Mouse (Mus musculus) heart, adult 2 months (tissue): ENCODE measurements around the gene Gpnmb. TPM values are rescaled to one million over a fixed set of nuclear protein-coding genes. Genes with fewer than 3 reads are reported as not detected.

ENCODE experiments used
- DNase-seq, 2 experiments: peaks; one replicate each; pipeline ENCODE4 v3.0.0; 2021
- H3K27ac ChIP-seq: fragments of 200-600 bp; 2 replicates; pipeline ENCODE4 v1.8.1; 2022
- H3K27me3 ChIP-seq: fragments of 200-500 bp; 2 replicates; pipeline ENCODE4 v1.6.1; 2012; ENCODE audit warnings: mild to moderate bottlenecking, low read length, inconsistent platforms, mixed read lengths; ENCODE audit not compliant: control insufficient read depth, insufficient read depth
- H3K36me3 ChIP-seq: fragments of 200-500 bp; 2 replicates; pipeline ENCODE4 v1.6.1; 2012; ENCODE audit warnings: low read length, inconsistent platforms; ENCODE audit not compliant: control insufficient read depth, insufficient read depth
- H3K4me1 ChIP-seq: fragments of 200-500 bp; 2 replicates; pipeline ENCODE4 v1.6.1; 2011; ENCODE audit warnings: low read length; ENCODE audit not compliant: control insufficient read depth, insufficient read depth
- H3K4me3 ChIP-seq: fragments of 200-600 bp; 2 replicates; pipeline ENCODE4 v1.8.1; 2022
- H3K79me2 ChIP-seq: fragments of 200-500 bp; replicated peaks from 2 replicates; pipeline ENCODE4 v1.6.1; 2012; ENCODE audit warnings: mild to moderate bottlenecking, inconsistent platforms, low read length, moderate library complexity, mixed read lengths; ENCODE audit not compliant: control insufficient read depth, insufficient read depth
- H3K9ac ChIP-seq: fragments of 200-500 bp; 2 replicates; pipeline ENCODE4 v1.6.1; 2012; ENCODE audit warnings: low read depth, mild to moderate bottlenecking, control low read depth, inconsistent platforms, low read length, mixed read lengths
- CTCF ChIP-seq: fragments of 200-600 bp; IDR thresholded peaks from 2 replicates; pipeline ENCODE4 v1.8.1; 2022; ENCODE audit warnings: antibody characterized with exemption, mild to moderate bottlenecking, moderate library complexity
- EP300 ChIP-seq: fragments of 200-500 bp; IDR thresholded peaks from 2 replicates; pipeline ENCODE4 v1.6.1; 2011; ENCODE audit warnings: low read depth, low read length, control low read depth; ENCODE audit not compliant: insufficient read depth
- POLR2A ChIP-seq: fragments of 200-500 bp; IDR thresholded peaks from 2 replicates; pipeline ENCODE4 v1.6.1; 2011; ENCODE audit warnings: mild to moderate bottlenecking, low read depth, low read length, control low read depth; ENCODE audit not compliant: insufficient read depth
- WGBS: fragments of 180-500 bp; shearing (Covaris S2); methylation state at CpG from one replicate; pipeline ENCODE4 v1.1.7; 2018; 5-methylcytosine and 5-hydroxymethylcytosine counted together
- intact Hi-C: fragments of 180-260 bp; cut with DNase I; formaldehyde crosslinking; loops from one replicate; pipeline ENCODE4 v1.15.1; 2025
- polyA plus RNA-seq: library from polyadenylated mRNA; depleted of rRNA; stranded (reverse); fragments of >200 nt; gene quantifications from 2 replicates; pipeline ENCODE4 v1.2.3, GENCODE M21; 2012
- total RNA-seq, 2 experiments: library from RNA; stranded (reverse); gene quantifications; 2 replicates each; pipeline ENCODE4 v1.2.3; 2021

Gpnmb gene
- total and polyA plus RNA-seq, 3 experiments: 0.84 to 4.9 (median 1.3) TPM

- Histone ChIP-seq H3K79me2 (no peaks in the 10 kb centered on the region), H3K27ac (no peak overlapping the region), H3K4me3 (peak overlapping the region; percentile 28), H3K4me1 (peaks cover 1% of the 10 kb centered on the region), H3K9ac (no peak overlapping the region), H3K36me3 (no peaks in the 10 kb centered on the region), H3K27me3 (no peaks in the 10 kb centered on the region)
- intact Hi-C loops: no loop called here
- peak; percentile 53 to 61 for DNase-seq
- TF ChIP-seq CTCF (peak; percentile 90), POLR2A (no peak), EP300 (0 out of 2 replicates have a peak, but pooled peaks have one; percentile 29)
- under 1% methylated on average over 9 of the region's 9 CpGs for WGBS
Observed at GRCm38 (mm10) chr6:49007981-49008380, 28.4 kb upstream of the Gpnmb start.

GRCm38 (mm10) chr6:49008420-49009160 lies 27.8 kb upstream of the Gpnmb start:
- Histone ChIP-seq H3K9ac (no peak overlapping the region), H3K36me3 (no peaks in the 10 kb centered on the region), H3K4me1 (peaks cover 1% of the 10 kb centered on the region), H3K79me2 (no peaks in the 10 kb centered on the region), H3K4me3 (peak overlapping the region; percentile 28), H3K27me3 (no peaks in the 10 kb centered on the region), H3K27ac (no peak overlapping the region)
- intact Hi-C loops: no loop called here
- TF ChIP-seq EP300 (no peak), POLR2A (no peak), CTCF (no peak)
- no peak for DNase-seq
- WGBS: 15% methylated on average over 13 of the region's 13 CpGs

GRCm38 (mm10) chr6:49009161-49009555 lies 27.2 kb upstream of the Gpnmb start:
- Histone ChIP-seq H3K27me3 (no peaks in the 10 kb centered on the region), H3K4me3 (no peak overlapping the region), H3K36me3 (no peaks in the 10 kb centered on the region), H3K27ac (no peak overlapping the region), H3K4me1 (peaks cover 1% of the 10 kb centered on the region), H3K79me2 (no peaks in the 10 kb centered on the region), H3K9ac (no peak overlapping the region)
- no peak for TF ChIP-seq EP300
- TF ChIP-seq POLR2A: no peak
- no peak for TF ChIP-seq CTCF
- WGBS: 40% methylated on average over 7 of the region's 7 CpGs
- intact Hi-C loops: no loop called here
- DNase-seq: no peak

DNA sequence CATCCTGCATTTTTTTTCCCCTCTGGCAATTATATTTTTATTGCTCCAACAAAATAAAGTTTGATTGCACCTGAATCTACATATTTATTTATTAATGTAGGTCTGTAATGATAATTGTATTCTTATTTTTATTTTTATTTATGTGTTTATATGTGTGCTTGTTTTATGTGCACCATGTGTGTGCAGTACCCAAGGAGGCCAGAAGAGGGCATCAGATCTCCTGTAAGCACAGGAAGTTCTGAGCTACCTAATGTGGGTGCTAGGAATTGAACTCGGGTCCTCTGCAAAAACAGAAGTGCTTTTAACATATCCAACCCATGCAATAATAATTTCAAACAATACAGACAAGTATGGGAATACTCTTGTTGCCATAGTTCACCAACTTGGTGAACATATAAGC lies 26.7 kb upstream of the Gpnmb start:
- Histone ChIP-seq H3K27me3 (no peaks in the 10 kb centered on the region), H3K4me3 (no peak overlapping the region), H3K9ac (no peak overlapping the region), H3K4me1 (peaks cover 1% of the 10 kb centered on the region), H3K79me2 (no peaks in the 10 kb centered on the region), H3K27ac (no peak overlapping the region), H3K36me3 (no peaks in the 10 kb centered on the region)
- WGBS: 91% methylated on average over 1 of the region's 1 CpGs
- intact Hi-C loops: no loop called here
- no peak for DNase-seq
- TF ChIP-seq EP300 (no peak), POLR2A (no peak), CTCF (peak; percentile 29)

DNA sequence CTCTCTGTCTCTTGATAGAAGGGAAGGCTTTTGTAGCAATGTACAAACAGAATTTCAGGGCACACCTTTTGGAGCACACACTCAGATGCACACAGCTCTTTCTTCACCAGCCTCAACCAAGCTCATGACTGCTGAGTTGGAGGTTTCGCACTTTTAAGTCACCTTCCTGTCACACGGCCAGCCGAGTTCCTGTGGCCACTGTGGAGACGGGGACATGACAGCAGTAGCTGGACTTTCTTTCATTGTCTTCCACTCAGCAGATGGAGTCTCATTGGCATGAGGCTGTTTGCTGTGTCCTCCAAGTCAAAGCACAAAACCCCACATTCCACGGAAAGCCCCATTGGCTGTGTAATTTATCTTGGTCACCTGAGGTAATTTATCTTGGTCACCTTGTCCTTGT lies 25.2 kb upstream of the Gpnmb start:
- intact Hi-C loops: no loop called here
- Histone ChIP-seq H3K79me2 (no peaks in the 10 kb centered on the region), H3K4me3 (no peak overlapping the region), H3K27ac (no peak overlapping the region), H3K9ac (no peak overlapping the region), H3K4me1 (peaks cover 1% of the 10 kb centered on the region), H3K27me3 (no peaks in the 10 kb centered on the region), H3K36me3 (no peaks in the 10 kb centered on the region)
- WGBS: 70% methylated on average over 5 of the region's 5 CpGs
- DNase-seq: no peak
- TF ChIP-seq POLR2A (no peak), CTCF (no peak), EP300 (no peak)

GRCm38 (mm10) chr6:49013023-49013422 lies 23.3 kb upstream of the Gpnmb start:
- 76% methylated on average over 4 of the region's 4 CpGs for WGBS
- Histone ChIP-seq H3K79me2 (no peaks in the 10 kb centered on the region), H3K9ac (no peak overlapping the region), H3K4me3 (no peak overlapping the region), H3K27ac (no peak overlapping the region), H3K4me1 (peaks cover 3% of the 10 kb centered on the region), H3K36me3 (no peaks in the 10 kb centered on the region), H3K27me3 (no peaks in the 10 kb centered on the region)
- intact Hi-C loops: no loop called here
- DNase-seq: no peak
- no peak for TF ChIP-seq POLR2A
